In genomic region chr17:36855484-36855883, GRCm38 (mm10) we compare ENCODE assay signal across 28 mouse cellular contexts. TPM values are rescaled to one million over a fixed set of nuclear protein-coding genes. Genes with fewer than 3 reads are reported as not detected.
"Had no signal": no experiment of that assay in that cellular context is flagged by ENCODE, and none has a peak within 500 bp of the region (broad histone marks: within the 10 kb centered on the region; RNA-seq: fewer than 3 reads in every experiment).

No protein-coding gene starts in this region.

- H3K4me3 ChIP-seq: kidney, embryonic 15.5 days; left cerebral cortex, adult 2 months; limb, embryonic 12.5 days; limb, embryonic 15.5 days; midbrain, embryonic 12.5 days; midbrain, embryonic 15.5 days; stomach, embryonic 15.5 days had no signal

- H3K4me1 ChIP-seq: kidney, embryonic 15.5 days; limb, embryonic 12.5 days; limb, embryonic 15.5 days; midbrain, embryonic 12.5 days; midbrain, embryonic 15.5 days had no signal

- H3K27ac ChIP-seq: kidney, embryonic 15.5 days; left cerebral cortex, adult 2 months; limb, embryonic 12.5 days; limb, embryonic 15.5 days; macrophage; midbrain, embryonic 12.5 days; midbrain, embryonic 15.5 days; stomach, embryonic 15.5 days had no signal

- H3K9ac ChIP-seq: kidney, embryonic 15.5 days; limb, embryonic 12.5 days; limb, embryonic 15.5 days; lung, embryonic 14.5 days; midbrain, embryonic 12.5 days; midbrain, embryonic 15.5 days; stomach, embryonic 15.5 days had no signal

- H3K27me3 ChIP-seq: kidney, embryonic 15.5 days; limb, embryonic 12.5 days; limb, embryonic 15.5 days; midbrain, embryonic 12.5 days; midbrain, embryonic 15.5 days; stomach, embryonic 15.5 days had no signal

- ATAC-seq: inflammation-experienced regulatory T-cells, adult 6 months; lung, postnatal 0 days; midbrain, embryonic 15.5 days had no signal

- H3K9me3 ChIP-seq: kidney, embryonic 15.5 days; limb, embryonic 12.5 days; limb, embryonic 15.5 days; midbrain, embryonic 12.5 days; midbrain, embryonic 15.5 days; stomach, embryonic 15.5 days had no signal

- DNase-seq: kidney, adult 11 months; kidney, adult 8-10 months; kidney, postnatal 10 days; kidney, postnatal 36 days; layer of hippocampus, postnatal 36 days; left cerebral cortex, postnatal 4 days; lung, embryonic 14.5 days; right cerebral cortex, adult 18-20 months; right cerebral cortex, postnatal 14 days; right cerebral cortex, postnatal 4 days; thymus, postnatal 25 days had no signal

- H3K4me2 ChIP-seq: kidney, embryonic 15.5 days; limb, embryonic 12.5 days; limb, embryonic 15.5 days; lung, embryonic 14.5 days; midbrain, embryonic 12.5 days; midbrain, embryonic 15.5 days; stomach, embryonic 15.5 days had no signal

RNA-seq across cellular contexts. Expression of gene Trim15, which starts 11.5 kb away (rescaled TPM):
- total RNA-seq: layer of hippocampus, adult 8-10 months; layer of hippocampus, postnatal 10 days; layer of hippocampus, postnatal 36 days; left cerebral cortex, adult 2 months; left cerebral cortex, postnatal 14 days; left cerebral cortex, postnatal 4 days; megakaryocyte, adult 5-6 weeks had no signal
- polyA plus RNA-seq: macrophage had no signal

RNA-seq across cellular contexts. Expression of gene Trim10, which starts 13.9 kb away (rescaled TPM):
- total RNA-seq: layer of hippocampus, adult 8-10 months; layer of hippocampus, postnatal 36 days; left cerebral cortex, adult 2 months; left cerebral cortex, postnatal 4 days had no signal
- polyA plus RNA-seq: inflammation-experienced regulatory T-cells, adult 6 months; macrophage had no signal

RNA-seq across cellular contexts. Expression of gene Trim40, which starts 34.4 kb away (rescaled TPM):
- total RNA-seq: layer of hippocampus, postnatal 10 days; layer of hippocampus, postnatal 36 days; left cerebral cortex, adult 2 months; left cerebral cortex, postnatal 14 days; left cerebral cortex, postnatal 4 days; megakaryocyte, adult 5-6 weeks had no signal
- polyA plus RNA-seq: inflammation-experienced regulatory T-cells, adult 6 months; kidney, embryonic 15.5 days; limb, embryonic 12.5 days; limb, embryonic 15.5 days; liver, embryonic 16.5 days; lung, embryonic 14.5 days; lung, postnatal 0 days; macrophage; midbrain, embryonic 12.5 days; midbrain, embryonic 15.5 days; neural tube, embryonic 11.5 days; neural tube, embryonic 14.5 days had no signal

RNA-seq across cellular contexts. Expression of gene Trim31, which starts 42.4 kb away (rescaled TPM):
- total RNA-seq: layer of hippocampus, adult 8-10 months; layer of hippocampus, postnatal 10 days; layer of hippocampus, postnatal 36 days; left cerebral cortex, adult 2 months; left cerebral cortex, postnatal 14 days; left cerebral cortex, postnatal 4 days; megakaryocyte, adult 5-6 weeks had no signal
- polyA plus RNA-seq: inflammation-experienced regulatory T-cells, adult 6 months; kidney, embryonic 15.5 days; limb, embryonic 12.5 days; limb, embryonic 15.5 days; lung, postnatal 0 days; macrophage; midbrain, embryonic 12.5 days; midbrain, embryonic 15.5 days; neural tube, embryonic 11.5 days; neural tube, embryonic 14.5 days had no signal
